Mouse (Mus musculus): ENCODE measurements around the gene Mrpl52. TPM values are rescaled to one million over a fixed set of nuclear protein-coding genes. Genes with fewer than 3 reads are reported as not detected.

The Mrpl52 gene
- total and polyA plus RNA-seq, 3 experiments = 469 to 473 TPM; not detected in 1

DNA sequence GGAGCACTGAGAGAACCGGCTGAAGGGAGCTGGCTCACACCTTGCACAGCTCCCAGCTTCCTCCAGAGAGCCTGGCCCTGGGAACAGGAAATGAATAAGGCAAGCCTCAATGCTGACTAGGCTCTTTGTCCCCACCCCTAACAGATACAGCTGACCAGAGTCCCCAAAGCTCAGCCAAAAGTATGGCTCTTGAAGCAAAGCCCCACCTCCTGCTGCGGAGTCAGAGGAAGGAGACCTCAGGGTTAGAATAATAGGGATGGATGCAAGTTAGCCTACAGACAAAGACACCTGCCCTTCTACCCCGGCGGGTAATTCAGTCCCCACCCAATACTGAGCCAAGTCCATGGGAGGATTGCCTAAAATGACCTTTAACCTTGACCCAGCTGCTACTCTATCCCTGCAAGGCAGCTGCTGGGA lies 43.3 kb upstream of the Mrpl52 start:
- Histone ChIP-seq H3K4me1 (ENCODE audit: control insufficient read depth in 1 of 2, insufficient read depth in 2 of 2, low read length in 2 of 2) (no peaks in the 10 kb centered on the region), H3K27ac (ENCODE audit: control insufficient read depth, low read depth, low read length) (no peak overlapping the region), H3K9ac (ENCODE audit: control insufficient read depth, low read depth, low read length, poor library complexity, severe bottlenecking) (no peak overlapping the region), H3K27me3 (ENCODE audit: control insufficient read depth in 1 of 2, insufficient read depth in 2 of 2, low read length in 2 of 2) (no peaks in the 10 kb centered on the region), H3K4me3 (ENCODE audit: control insufficient read depth in 1 of 2, insufficient read depth in 1 of 2, low read depth in 2 of 2, low read length in 2 of 2) (no peak overlapping the region), H3K79me2 (ENCODE audit: control insufficient read depth, insufficient read depth, low read length, poor library complexity) (no peaks in the 10 kb centered on the region), H3K36me3 (ENCODE audit: control insufficient read depth in 1 of 2, insufficient read depth in 2 of 2, low read length in 2 of 2) (peaks cover 0 to 2% of the 10 kb centered on the region in 2 experiments; a peak in 1 of 4 replicates), H3K9me3 (replicated peaks; ENCODE audit: insufficient read depth, low read length) (no peaks in the 10 kb centered on the region)
- no peak for TF ChIP-seq POLR2AphosphoS2 (IDR thresholded peaks at IDR 0.05; ENCODE audit: low read length)
- no peak for TF ChIP-seq ZNF384 (IDR thresholded peaks at IDR 0.05; ENCODE audit: low read depth, low read length)
- TF ChIP-seq GABPA (IDR thresholded peaks at IDR 0.05; ENCODE audit: low read depth, low read length) = no peak
- no peak for TF ChIP-seq KAT2A (conservative IDR thresholded peaks at IDR 0.05; ENCODE audit: low read depth, low read length)
- no peak for TF ChIP-seq USF1 (IDR thresholded peaks at IDR 0.05; ENCODE audit: low read depth, low read length)
- TF ChIP-seq ZKSCAN1 (IDR thresholded peaks at IDR 0.05; ENCODE audit: low read depth, low read length) = no peak
- no peak for DNase-seq (ENCODE audit: low read depth, low spot score)

DNA sequence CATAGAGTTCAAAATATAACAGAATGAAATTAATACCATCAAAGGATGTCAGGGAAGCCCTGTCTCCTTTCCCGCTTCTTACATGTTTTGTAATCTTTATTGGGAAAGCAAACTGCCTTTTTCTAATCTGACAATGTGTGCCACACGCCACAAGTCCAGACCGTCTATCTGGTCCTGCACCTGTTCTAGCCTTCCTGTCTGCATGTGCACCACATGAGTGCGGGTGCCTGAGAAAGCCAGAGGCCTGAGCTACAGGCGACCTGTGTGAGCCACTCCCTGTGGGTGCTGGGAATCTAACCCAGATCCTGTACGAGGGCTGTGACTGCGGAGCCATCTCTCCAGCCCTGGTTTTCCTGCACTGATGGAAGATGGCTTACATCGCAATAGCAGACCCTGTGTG lies 42.3 kb upstream of the Mrpl52 start:
- Histone ChIP-seq H3K27ac (ENCODE audit: control insufficient read depth, low read depth, low read length) (no peak overlapping the region), H3K36me3 (ENCODE audit: control insufficient read depth in 1 of 2, insufficient read depth in 2 of 2, low read length in 2 of 2) (peaks cover 0 to 2% of the 10 kb centered on the region in 2 experiments; a peak in 1 of 4 replicates), H3K4me1 (ENCODE audit: control insufficient read depth in 1 of 2, insufficient read depth in 2 of 2, low read length in 2 of 2) (no peaks in the 10 kb centered on the region), H3K79me2 (ENCODE audit: control insufficient read depth, insufficient read depth, low read length, poor library complexity) (no peaks in the 10 kb centered on the region), H3K4me3 (ENCODE audit: control insufficient read depth in 1 of 2, insufficient read depth in 1 of 2, low read depth in 2 of 2, low read length in 2 of 2) (no peak overlapping the region), H3K27me3 (ENCODE audit: control insufficient read depth in 1 of 2, insufficient read depth in 2 of 2, low read length in 2 of 2) (no peaks in the 10 kb centered on the region), H3K9me3 (replicated peaks; ENCODE audit: insufficient read depth, low read length) (no peaks in the 10 kb centered on the region), H3K9ac (ENCODE audit: control insufficient read depth, low read depth, low read length, poor library complexity, severe bottlenecking) (no peak overlapping the region)
- TF ChIP-seq EP300 (IDR thresholded peaks at IDR 0.05; ENCODE audit: low read depth in 1 of 2, low read length in 2 of 2) = no peak
- no peak for TF ChIP-seq USF1 (IDR thresholded peaks at IDR 0.05; ENCODE audit: low read depth, low read length)
- TF ChIP-seq TAL1 (IDR thresholded peaks at IDR 0.05; ENCODE audit: low read length) = 0 out of 2 replicates have a peak, but pooled peaks have one; percentile 26
- no peak for DNase-seq (ENCODE audit: low read depth, low spot score)

DNA sequence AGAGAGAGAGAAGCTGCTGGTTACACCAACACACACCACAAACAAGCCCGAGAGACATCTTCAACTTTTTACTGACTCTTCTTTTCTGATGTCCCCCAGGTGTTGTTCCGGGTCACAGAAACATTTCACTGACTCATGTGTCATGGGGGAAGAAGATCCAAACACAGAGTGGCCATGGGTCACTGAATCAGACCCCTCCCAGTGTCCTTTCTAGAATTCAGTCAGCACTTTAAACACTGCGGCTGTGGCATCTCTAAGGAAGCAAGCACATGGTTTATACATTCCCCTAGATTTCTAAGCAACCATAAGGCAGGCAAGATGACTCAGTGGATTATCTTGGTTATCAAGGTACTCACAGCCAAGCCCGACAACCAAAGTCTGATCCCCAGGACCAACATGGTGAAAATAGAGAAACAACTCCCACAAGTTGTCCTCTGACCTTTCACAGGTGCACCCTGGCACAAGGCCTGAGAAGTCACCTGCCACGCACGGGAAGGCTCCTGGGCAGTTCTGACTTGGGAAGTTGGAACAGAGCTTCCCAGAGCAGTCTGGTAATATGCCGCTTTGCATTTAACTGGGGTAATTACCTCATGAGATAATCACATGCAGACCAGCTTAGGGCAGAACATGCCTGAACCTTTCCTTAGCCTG lies 40.6 kb upstream of the Mrpl52 start:
- Histone ChIP-seq H3K9me3 (replicated peaks; ENCODE audit: insufficient read depth, low read length) (no peaks in the 10 kb centered on the region), H3K9ac (ENCODE audit: control insufficient read depth, low read depth, low read length, poor library complexity, severe bottlenecking) (no peak overlapping the region), H3K4me1 (ENCODE audit: control insufficient read depth in 1 of 2, insufficient read depth in 2 of 2, low read length in 2 of 2) (no peaks in the 10 kb centered on the region), H3K79me2 (ENCODE audit: control insufficient read depth, insufficient read depth, low read length, poor library complexity) (0 out of 2 replicates have a peak, but pooled peaks cover 2% of the 10 kb centered on the region), H3K27ac (ENCODE audit: control insufficient read depth, low read depth, low read length) (no peak overlapping the region), H3K4me3 (ENCODE audit: control insufficient read depth in 1 of 2, insufficient read depth in 1 of 2, low read depth in 2 of 2, low read length in 2 of 2) (no peak overlapping the region), H3K36me3 (ENCODE audit: control insufficient read depth in 1 of 2, insufficient read depth in 2 of 2, low read length in 2 of 2) (peaks cover 0 to under 1% of the 10 kb centered on the region in 2 experiments; a peak in 1 of 4 replicates), H3K27me3 (ENCODE audit: control insufficient read depth in 1 of 2, insufficient read depth in 2 of 2, low read length in 2 of 2) (no peaks in the 10 kb centered on the region)
- TF ChIP-seq ZKSCAN1 (IDR thresholded peaks at IDR 0.05; ENCODE audit: low read depth, low read length) = no peak
- TF ChIP-seq UBTF (IDR thresholded peaks at IDR 0.05; ENCODE audit: borderline replicate concordance, insufficient read depth, low read depth, low read length) = no peak
- no peak for TF ChIP-seq CHD1 (IDR thresholded peaks at IDR 0.05; ENCODE audit: low read depth, low read length)
- no peak for TF ChIP-seq KAT2A (conservative IDR thresholded peaks at IDR 0.05; ENCODE audit: low read depth, low read length)
- TF ChIP-seq ZMIZ1 (IDR thresholded peaks at IDR 0.05; ENCODE audit: low read depth, low read length) = no peak
- no peak for TF ChIP-seq SIN3A (IDR thresholded peaks at IDR 0.05; ENCODE audit: low read length)
- no peak for TF ChIP-seq GATA1 (IDR thresholded peaks at IDR 0.05; ENCODE audit: low read depth, low read length)
- TF ChIP-seq ETS1 (IDR thresholded peaks at IDR 0.05; ENCODE audit: low read depth, low read length) = no peak
- no peak for TF ChIP-seq MEF2A (IDR thresholded peaks at IDR 0.05; ENCODE audit: extremely low read depth, insufficient replicate concordance, low read depth, low read length, poor library complexity, severe bottlenecking)
- TF ChIP-seq ZNF384 (IDR thresholded peaks at IDR 0.05; ENCODE audit: low read depth, low read length) = no peak
- TF ChIP-seq BHLHE40 (IDR thresholded peaks at IDR 0.05; ENCODE audit: borderline replicate concordance, low read depth, low read length) = no peak
- TF ChIP-seq USF1 (IDR thresholded peaks at IDR 0.05; ENCODE audit: low read depth, low read length) = no peak
- no peak for TF ChIP-seq E2F4 (IDR thresholded peaks at IDR 0.05; ENCODE audit: borderline replicate concordance, low read depth, low read length)
- TF ChIP-seq MAX (IDR thresholded peaks at IDR 0.05; ENCODE audit: low read length) = no peak
- no peak for TF ChIP-seq POLR2A (IDR thresholded peaks at IDR 0.05; ENCODE audit: control insufficient read depth in 1 of 2, insufficient read depth in 1 of 2, low read depth in 1 of 2, low read length in 2 of 2, poor library complexity in 1 of 2)
- no peak for TF ChIP-seq TBP (IDR thresholded peaks at IDR 0.05; ENCODE audit: low read depth, low read length)
- no peak for TF ChIP-seq ELF1 (IDR thresholded peaks at IDR 0.05; ENCODE audit: low read depth, low read length)
- no peak for DNase-seq (ENCODE audit: low read depth, low spot score)

Measured in MEL (cell line).